Mouse (Mus musculus) heart, postnatal 4 days (tissue): ENCODE results near the gene Gm20661. TPM values are rescaled to one million over a fixed set of nuclear protein-coding genes. Genes with fewer than 3 reads are reported as not detected.
"Not testable (repeated sequence)": the region's sequence is repeated elsewhere in the genome, so short reads cannot be mapped to it uniquely, and the experiment has no call there.

Experiments used
- DNase-seq: peaks from one replicate; pipeline ENCODE4 v3.0.0; 2021
- total RNA-seq, 2 experiments: library from RNA; stranded (reverse); gene quantifications; 2 replicates each; pipeline ENCODE4 v1.2.3; 2021

The Gm20661 gene
- total RNA-seq, 2 experiments from 2014 or later: 0.72 to 1.2 TPM

DNA sequence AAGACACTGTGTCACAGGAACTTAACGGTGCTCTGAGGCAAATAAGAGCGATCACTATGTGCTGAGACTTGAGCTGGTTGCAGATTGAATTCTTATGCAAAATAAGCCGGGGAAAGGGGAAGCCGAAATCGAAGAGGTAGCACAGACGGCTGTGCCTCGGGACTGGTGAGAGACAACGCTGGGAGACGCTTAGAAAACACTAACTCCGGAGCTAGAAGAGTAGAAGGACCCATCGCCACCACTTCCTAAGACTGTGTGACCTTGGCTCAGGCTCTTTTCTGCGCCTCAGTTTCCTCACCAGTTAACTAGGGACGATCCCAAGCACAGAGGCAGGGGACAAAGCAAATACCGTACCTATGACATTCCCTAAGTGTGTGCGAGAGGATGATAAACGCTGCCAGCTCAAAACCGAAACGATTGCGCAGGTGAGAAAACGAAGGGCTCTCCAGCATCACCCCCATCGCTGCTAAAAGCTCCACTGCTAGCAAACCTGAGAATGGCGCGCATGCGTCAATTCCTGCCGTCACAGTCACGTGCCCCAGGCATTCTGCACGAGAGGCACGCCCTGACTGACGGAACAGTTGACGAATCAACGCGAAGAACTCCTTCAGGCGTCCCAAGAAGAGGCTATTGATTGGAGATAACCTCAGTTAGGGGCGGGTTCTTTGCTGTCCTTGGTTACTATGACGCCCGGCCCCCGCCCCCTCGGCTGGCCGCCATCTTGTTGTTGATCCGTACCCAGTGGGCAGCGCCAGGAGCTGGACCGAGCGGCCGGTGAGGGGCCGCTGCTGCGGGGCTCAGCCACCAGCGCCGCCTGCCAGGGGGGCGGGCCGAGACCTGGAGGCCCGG is 19.3 kb downstream of the Gm20661 start, which contains the start of gene Ip6k1:
Ip6k1 (plus strand) TSS at position 580 of the 849 bp plus-strand sequence.
- DNase-seq: peak; percentile 100

DNA sequence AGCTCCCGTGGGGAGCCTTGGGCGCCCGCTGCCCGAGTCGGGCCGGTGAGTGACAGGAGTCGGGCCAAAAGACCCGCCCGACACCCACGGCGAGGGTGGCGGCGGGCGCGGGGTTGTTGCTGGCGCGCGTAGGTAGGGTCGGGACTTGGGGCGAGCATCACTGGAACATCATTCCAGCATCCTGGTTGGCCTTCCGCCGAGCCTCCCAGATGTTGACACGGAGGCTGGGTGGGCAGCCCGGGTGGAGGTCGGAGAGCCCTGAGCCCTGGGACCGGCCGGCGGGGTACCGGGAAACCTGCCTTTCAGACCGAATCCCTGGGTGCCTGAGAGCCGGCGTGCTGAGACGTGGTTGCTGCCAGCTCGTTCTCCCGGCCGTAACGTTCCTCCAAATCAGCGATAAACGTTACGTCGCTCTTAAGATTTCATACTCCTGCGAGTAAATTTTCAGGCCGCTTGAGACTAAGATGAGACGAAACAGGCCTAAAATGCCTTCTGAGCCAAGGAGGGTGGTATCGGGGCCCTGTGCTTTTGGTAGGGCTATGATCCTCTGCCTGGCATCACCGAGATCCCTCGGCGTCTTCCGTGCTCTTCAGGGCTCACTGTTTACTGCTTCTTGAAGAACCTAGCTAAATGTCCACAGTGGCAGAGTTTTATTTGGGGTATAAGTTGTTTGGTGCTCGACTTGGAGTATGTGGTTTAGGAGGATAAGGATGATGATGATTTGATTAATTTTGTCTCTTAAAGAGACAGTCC is 20.1 kb downstream of the Gm20661 start:
- DNase-seq: no peak

DNA sequence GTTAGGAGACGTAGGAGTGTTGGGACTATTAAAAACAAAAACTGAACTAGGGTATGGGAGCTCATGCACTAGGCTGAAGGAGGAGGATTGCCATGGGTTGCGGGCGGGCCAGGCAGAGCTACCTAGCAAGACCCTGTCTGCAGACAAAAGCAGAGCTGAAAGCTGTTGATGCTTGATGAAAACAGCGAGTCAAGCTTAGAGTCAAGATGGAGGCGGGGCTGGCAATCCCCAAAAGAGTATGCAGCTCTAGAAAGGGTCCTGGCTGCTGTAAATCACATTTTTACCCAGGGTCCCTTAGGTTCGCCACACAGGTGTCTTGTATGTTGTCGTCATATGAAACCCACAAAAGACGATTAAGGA is 20.7 kb downstream of the Gm20661 start:
- no peak for DNase-seq

DNA sequence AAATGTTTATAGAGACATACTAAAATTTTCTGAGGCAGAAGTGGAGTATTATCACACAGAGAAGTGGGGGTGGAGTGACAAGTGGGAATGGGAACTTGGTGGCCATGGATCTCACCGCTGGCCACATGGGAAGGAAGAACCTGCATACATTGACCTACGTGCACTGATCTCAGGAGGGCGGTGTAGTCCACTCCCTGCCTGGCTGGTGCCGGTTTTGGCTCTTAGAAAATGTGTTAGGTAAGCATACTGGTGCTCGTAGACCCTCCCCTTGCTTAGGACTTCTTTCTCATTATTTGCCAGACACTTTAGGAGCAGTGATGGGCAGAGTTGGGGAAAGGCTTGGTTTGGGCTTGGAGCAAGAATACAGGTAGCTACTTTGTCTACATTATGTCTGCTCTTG is 25.2 kb downstream of the Gm20661 start:
- no peak for DNase-seq

DNA sequence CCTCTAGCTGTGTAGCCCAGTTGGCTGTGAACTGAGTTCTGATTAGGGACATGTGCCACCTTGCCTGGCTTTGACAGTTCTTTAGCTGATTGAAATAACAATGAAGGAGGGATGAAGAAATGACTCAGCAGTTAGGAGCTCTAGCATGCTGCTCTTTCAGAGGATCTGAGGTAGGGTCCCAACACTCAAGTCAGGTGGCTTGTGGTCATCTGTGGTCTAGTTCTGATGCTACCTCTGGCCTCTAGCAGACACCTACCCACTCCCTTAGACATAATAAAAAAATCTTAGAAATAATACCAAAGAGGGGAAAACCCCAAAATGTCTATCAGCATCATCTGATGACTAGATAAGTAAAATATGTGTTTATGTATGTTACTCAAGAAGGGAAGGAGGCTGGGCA is 27.5 kb downstream of the Gm20661 start:
- no peak for DNase-seq

DNA sequence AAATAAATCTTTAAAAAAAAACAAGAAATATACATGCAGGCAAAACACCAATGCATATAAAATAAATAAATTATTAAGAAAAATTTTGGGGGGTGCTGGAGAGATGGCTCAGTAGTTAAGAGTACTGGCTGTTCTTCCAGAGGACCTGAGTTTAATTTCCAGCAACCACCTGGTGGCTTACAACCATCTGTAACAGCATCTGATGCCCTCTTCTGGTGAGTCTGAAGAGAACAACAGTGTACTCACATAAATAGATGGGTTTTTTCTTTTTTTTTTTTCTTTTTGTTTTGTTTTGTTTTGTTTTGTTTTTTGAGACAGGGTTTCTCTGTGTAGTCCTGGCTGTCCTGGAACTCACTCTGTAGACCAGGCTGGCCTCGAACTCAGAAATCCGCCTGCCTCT is 30.7 kb downstream of the Gm20661 start:
- DNase-seq: not testable (repeated sequence)

DNA sequence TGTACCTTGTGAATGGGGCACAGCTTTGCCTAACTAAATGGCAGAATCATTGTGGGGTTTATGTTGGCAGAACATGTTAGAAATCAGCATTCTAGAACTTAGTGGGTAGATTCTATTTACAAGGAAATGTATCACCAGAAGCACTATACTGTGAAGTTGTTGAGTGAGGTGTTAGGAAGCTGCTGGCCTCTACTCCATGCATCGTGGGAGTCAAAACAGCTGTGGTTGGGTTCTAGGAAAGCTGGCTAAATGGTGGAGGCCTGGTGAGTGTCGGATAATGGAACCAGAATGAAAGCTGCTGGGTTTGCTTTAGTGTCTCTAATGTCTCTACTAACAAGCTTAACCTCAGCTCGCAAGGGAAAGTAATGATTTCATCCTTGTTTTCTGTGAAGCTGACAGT is 34.3 kb downstream of the Gm20661 start:
- DNase-seq: no peak

DNA sequence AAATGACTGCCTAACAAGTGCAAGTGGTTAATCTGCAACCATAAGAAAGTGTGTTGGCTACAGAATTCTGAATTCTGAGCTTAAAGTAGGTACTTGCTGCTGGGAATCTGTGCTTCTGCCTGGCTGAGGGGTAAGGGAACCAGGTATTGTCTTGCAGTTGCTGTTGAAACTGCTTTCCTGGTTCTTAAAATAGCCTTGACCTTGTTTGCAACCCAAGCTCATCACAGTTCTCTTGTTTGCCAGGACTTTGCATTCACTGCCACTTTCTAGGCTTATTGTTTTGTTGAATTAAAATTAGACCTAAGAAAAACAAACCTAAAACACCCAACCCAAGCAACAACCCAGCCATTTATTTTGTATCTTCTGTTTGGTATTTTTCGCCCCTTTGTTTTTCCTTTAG is 37.9 kb downstream of the Gm20661 start:
- no peak for DNase-seq

DNA sequence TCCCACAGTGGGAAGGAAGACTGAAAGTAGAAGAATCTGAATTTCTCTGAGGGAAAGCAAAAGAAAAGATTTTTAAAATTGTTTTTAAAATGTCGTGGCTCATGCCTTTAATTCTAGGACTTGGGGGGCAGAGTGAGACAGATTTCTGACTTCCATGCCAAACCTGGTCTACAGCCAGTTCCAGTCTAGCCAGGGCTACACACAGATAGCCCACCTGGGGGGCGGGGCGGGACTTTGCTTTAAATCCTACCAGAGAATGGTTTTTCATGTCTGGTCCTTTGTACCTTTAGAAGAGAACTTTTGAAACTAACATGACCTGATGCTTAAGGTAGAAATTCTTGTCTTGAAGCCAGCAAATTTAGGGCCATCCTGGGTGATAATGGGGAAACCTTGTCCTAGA is 40.4 kb downstream of the Gm20661 start:
- no peak for DNase-seq

DNA sequence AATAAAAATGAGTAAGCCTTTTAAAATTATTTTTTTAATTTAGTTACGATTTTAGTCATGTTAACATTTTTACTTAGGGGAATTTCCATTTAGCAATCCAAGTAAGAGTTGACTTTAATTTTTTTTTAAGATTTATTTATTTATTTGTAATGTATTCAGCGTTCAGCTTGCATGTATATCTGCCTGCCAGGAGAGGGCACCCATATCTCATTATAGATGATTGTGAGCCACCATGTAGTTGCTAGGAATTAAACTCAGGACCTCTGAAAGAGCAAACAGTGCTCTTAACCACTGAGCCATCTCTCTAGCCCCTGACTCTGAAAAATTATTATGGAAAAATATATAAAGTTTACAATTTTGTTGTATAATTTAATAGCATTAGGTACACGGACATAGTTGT is 43.7 kb downstream of the Gm20661 start:
- no peak for DNase-seq

DNA sequence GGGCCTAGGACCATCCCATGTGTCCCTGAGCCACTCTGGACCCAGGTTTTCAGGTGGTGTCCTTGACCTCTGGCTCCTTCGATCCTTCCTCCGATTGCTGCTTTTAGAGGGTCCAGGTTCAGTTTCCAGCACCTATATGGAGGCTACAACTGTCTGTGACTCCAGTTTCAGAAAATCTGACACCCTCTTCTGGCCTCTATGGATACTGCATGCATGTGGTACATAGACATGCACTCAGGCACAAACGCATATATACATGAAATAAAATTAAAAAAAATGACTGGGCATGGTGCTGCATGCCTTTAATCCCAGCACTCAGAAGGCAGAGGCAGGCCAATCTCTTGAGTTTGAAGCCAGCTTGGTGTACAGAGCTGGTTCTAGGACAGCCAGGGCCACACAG is 45.0 kb downstream of the Gm20661 start:
- no peak for DNase-seq

DNA sequence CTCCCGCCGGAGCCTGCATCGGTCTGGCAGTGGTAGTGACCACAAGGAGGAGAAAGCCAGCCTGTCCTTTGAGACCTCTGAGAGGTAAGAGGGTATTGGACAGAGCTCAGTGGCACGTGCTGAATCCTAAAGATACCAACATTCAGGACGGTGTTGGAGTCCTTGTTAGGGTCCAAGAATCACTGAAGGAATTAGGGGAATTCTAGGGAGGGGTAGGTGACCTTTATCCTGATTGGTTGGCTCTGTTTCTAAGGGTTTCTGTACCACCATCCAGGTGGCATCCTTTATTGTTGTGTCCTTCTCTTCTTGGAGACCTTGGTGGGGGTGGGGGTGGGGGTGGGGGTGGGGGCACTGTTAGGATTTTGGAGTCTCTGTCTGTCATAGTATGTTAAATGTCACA is 49.3 kb downstream of the Gm20661 start:
- no peak for DNase-seq

DNA sequence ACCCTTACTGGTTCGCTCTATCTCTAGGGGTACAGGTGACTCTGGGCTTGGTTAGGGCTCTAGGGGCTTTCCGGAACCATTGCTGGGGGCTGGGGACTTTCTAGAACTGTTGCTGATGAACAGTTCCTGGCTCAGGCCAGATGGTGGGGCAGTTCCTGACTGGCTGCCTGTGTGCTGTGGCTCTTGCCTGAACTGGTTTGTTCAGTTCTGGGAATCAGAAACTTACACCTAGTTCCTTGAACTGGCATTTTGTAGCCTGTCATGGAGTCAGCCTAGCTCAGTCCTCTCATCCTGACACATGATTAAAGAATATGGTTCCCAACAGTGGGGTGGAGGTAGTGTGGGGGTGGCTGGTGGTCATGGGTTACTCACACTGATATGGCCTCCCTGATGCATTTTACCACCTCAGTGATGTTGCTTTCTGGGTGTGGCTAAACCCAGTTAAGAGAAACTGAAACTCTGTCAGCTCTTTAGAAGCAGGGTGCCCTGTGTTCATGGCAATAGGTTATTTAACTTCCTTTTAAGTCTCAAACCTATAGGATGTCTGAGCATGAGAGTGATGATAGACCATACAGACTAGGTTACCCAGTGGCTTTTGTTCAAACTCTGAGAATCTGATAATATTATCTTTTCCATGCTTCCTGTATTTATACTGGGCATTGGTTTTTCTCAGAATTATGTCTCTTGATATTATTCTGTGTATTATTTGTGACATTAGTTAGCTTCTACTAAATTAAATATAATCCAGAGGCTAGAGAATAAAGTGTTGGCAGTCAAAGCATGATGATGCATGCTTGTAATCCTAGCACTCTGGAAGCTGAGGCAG is 52.7 kb downstream of the Gm20661 start:
- DNase-seq: no peak

Other genes with a start within 250 kb of the Gm20661 start
- gene Rbm5, start 212.1 kb upstream of the Gm20661 start, total RNA-seq: 10 to 100 TPM; 65.4 to 73.1 TPM
- 10 to 100 TPM; 40.3 to 40.6 TPM for gene Rbm6, start 109.8 kb upstream of the Gm20661 start, total RNA-seq
- 1 to 10 TPM; 6.1 TPM for gene Mon1a, start 94.9 kb upstream of the Gm20661 start, total RNA-seq
- gene Mst1r, start 76.2 kb upstream of the Gm20661 start, total RNA-seq: 1 to 10 TPM; 2.9 to 3.1 TPM
- not detected for gene Actl11, start 54.6 kb upstream of the Gm20661 start, total RNA-seq
- gene Camkv, start 47.4 kb upstream of the Gm20661 start, total RNA-seq: not detected
- 10 to 100 TPM in 1 of 2 experiments, 1 to 10 TPM in 1; 7.4 to 10.5 TPM for gene Traip, start 32.9 kb upstream of the Gm20661 start, total RNA-seq
- gene Uba7, start 7.6 kb upstream of the Gm20661 start, total RNA-seq: 10 to 100 TPM; 13.6 to 13.9 TPM
- 10 to 100 TPM; 24.8 to 27.7 TPM for gene Inka1, start 2.8 kb downstream of the Gm20661 start, total RNA-seq
- 1 to 10 TPM; 1.4 to 2.1 TPM for gene Cdhr4, start 9.4 kb downstream of the Gm20661 start, total RNA-seq
- 1 to 10 TPM in 1 of 2 experiments, under 1 TPM in 1; 0.17 to 1.6 TPM for gene Gm20662, start 13.3 kb downstream of the Gm20661 start, total RNA-seq
- gene Ip6k1, start 19.4 kb downstream of the Gm20661 start, total RNA-seq: 10 to 100 TPM; 48.3 to 55.4 TPM
- gene Gmppb, start 66.2 kb downstream of the Gm20661 start, total RNA-seq: 10 to 100 TPM; 14.2 to 17.1 TPM
- 1 to 10 TPM; 2.3 to 2.6 TPM for gene Amigo3, start 70.1 kb downstream of the Gm20661 start, total RNA-seq
- not detected for gene Mst1, start 97.4 kb downstream of the Gm20661 start, total RNA-seq
- gene Rnf123, start 100.3 kb downstream of the Gm20661 start, total RNA-seq: 10 to 100 TPM; 62.6 to 63.4 TPM
- 10 to 100 TPM; 42.2 to 45.1 TPM for gene Apeh, start 111.5 kb downstream of the Gm20661 start, total RNA-seq
- gene Bsn, start 207.3 kb downstream of the Gm20661 start, total RNA-seq: under 1 TPM; 0.07 to 0.11 TPM